Mouse (Mus musculus) MEL-GATA-1-ER (cell line): ENCODE measurements around the gene Stk35.
A peak's percentile ranks its signal among the peaks of the same experiment; 100 is the strongest.

Source experiments
- DNase-seq: peaks from one replicate; pipeline ENCODE4 v3.0.0-alpha.2; 2012; ENCODE audit warnings: low read depth; ENCODE audit errors: extremely low read depth

Gene Stk35

DNA sequence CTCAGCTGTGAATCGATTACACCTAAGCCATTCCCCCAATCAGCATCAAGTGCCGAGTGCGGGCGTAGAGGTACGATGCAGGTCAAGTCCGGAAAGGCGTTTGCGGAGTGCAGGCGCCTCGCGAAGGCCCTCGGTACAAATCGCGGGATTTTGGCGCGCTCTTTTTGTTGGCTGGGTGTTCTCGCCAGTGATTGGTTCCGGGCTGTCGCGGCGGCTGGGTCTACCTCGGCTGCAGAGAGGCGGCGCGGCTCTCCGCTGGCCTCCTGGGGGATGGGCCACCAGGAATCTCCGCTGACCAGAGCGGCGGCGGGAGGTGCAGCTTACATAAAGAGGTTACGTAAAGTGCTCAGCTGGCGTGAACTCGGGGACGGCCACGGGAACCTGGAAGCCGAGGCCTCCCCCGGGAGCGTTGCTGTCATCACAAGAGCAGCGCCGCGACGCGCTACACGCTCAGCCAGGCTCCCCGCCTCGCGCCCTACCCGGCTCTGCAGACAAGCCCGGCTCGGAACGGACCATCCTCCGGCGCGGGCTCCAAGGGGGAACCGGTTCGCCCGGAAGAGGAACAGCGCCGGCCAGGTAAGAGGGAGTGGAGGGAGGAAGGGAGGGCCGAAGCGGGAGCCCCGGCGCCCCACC lies at the start of gene Stk35:
Stk35 (plus strand) TSS at position 247 of the 633 bp plus-strand sequence.
- DNase-seq: peak; percentile 74

DNA sequence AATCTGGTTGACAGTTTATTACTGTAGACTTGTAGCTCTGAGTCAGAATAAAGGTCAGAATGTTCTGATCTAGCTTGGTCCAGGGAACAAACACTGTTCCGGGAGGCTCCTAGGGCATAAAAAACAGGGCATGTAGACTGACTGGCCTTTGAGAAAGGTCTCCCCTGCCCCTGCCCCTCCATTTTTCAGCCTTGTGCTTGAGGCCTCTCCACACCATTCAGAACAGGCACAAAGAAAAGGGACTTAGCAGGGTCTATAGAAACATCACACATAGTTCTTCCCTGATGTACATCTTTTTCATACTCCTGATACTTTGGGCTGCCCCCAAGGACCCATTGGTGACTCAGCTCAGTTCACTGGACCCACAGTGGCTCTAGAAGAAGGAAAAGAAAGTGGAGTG lies 18.3 kb upstream of the Stk35 start:
- no peak for DNase-seq

DNA sequence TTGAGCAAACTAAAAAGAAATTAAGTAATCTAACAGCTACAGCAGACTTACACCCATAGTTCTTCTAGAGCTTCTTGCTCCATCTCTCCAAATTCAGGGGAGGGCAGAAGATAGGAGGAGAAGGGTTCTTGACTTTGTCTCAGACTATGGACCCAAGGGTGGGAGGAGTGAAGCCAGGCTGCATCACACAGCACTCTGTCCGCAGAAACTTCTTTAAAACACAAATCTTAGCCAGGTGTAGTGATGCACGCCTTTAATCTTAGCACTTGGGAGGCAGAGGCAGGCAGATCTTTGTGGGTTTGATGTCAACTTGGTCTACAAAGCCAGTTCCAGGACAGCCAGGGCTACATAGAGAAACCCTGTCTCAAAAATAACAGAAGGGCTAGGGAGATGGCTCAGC lies 3.8 kb upstream of the Stk35 start:
- no peak for DNase-seq

DNA sequence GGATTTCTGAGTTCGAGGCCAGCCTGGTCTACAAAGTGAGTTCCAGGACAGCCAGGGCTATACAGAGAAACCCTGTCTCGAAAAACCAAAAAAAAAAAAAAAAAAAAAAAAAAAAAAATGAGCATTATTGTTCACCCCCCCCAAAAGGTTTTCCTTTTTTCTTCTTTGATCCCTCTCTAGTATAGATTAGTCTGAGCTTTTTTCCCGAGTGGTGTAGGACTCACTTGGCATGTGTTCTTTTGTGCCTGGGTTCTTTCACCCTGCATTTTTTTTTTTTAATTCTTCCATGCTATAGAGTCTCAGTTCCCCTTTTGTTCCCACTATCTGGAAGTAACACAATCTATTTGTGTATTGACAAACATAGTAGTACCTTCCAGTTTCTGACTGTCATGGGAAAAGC lies 2.6 kb upstream of the Stk35 start:
- DNase-seq: no peak

DNA sequence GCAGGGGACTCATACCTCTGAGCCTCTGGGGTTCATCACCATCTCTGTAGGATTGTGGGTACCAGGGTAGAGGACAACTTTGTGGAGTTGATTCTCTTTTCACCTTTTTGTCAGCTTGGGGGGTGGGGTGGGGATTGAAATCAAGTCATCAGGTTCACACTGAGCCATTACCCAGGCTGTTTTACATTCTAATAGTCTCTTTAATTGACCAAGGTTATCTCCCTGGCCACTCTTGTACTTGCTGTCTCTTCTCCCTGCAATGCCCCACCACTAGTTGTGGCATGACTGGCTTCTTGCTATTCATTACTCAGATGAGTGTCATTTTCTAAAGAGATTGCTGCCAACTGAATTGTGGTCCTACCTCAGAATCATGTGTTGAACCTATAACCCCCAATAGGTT lies 1.9 kb upstream of the Stk35 start:
- no peak for DNase-seq

DNA sequence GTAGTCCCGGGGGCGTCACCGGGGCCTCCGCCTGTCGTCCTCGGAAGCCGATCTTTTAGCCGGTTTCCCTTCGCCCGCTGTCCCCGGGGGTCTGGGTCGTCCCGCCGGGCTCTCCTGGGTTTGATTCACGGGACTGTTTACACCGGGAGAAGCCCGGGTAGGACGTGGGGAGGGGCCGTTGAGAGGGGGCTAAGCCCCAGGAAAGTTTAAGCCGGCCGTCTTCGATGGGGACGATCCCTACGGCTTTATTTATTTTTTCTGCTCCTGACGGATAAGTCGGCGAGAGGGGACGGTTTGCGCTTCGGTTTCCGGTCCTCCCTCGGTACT lies 550 bp downstream of the Stk35 start:
- DNase-seq: no peak

DNA sequence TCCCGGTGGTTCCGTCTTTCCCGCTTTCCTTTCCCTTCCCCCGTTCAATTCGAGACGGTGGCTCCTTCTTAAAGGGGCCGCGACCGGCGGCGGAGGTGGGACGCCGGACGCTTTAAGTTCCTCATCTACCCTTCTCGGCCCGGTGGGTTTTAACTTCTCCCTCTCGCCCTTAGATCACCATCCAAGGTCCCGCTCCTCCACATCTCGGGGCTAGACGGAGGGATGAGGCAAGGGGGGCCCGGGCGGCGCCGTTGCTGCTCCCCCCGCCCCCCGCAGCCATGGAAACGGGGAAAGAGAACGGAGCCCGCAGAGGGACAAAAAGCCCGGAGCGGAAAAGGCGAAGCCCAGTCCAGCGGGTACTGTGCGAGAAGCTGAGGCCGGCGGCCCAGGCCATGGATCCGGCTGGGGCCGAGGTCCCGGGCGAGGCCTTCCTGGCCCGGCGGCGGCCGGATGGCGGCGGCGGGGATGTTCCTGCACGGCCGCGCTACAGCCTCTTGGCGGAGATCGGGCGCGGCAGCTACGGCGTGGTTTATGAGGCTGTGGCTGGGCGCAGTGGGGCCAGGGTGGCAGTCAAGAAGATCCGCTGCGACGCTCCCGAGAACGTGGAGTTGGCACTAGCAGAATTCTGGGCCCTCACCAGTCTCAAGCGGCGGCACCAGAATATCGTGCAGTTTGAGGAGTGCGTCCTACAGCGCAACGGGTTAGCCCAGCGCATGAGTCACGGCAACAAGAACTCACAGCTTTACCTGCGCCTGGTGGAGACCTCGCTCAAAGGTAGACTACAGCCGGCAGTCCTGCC lies 1.1 kb downstream of the Stk35 start:
- DNase-seq: peak; percentile 63

DNA sequence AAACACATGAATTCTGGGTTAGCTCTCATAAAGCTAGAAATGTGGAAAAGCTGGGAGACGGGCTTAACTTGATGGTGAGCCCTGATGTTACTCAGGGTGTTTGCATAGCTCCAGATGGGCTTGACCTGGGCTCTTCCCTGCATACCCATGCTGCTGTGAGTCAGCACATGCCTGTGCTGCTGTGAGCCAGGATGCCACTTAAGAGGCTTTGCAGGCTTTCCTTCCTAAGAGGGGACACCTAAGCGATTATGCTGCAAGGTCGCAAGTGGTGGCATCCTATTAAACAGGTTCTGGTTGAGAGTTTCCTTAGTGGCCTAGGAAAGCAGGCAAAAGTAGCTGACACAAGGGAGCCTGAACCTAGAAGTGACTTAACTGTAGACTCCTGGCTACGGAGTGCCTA lies 5.2 kb downstream of the Stk35 start:
- DNase-seq: no peak

DNA sequence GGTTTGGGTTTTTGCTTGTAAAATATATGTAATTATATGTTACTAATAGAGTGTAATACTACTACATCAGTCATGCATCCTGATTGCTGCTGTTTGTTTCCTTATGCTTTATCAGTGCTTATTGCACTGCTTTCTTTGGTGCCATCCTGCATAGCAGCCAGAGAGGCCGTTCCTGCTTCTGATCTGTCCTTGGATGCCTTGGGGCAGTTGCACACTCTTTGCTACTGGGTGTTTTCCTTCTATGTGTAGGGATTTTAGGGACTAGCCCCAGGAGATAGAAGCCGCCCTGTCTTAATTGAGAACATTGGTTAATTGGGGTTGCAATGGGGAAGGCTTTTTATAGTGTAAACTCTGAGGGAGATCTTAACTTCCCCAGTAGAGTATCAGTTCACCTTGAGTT lies 6.2 kb downstream of the Stk35 start:
- no peak for DNase-seq

DNA sequence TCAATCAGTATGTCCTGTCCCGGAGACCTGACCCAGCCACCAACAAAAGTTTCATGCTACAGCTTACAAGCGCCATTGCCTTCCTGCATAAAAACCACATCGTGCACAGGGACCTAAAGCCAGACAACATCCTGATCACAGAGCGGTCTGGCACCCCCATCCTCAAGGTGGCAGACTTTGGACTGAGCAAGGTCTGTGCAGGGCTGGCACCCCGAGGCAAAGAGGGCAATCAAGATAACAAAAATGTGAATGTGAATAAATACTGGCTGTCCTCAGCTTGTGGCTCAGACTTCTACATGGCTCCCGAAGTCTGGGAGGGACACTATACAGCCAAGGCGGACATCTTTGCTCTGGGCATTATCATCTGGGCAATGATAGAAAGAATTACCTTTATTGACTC lies 10.2 kb downstream of the Stk35 start:
- DNase-seq: no peak

DNA sequence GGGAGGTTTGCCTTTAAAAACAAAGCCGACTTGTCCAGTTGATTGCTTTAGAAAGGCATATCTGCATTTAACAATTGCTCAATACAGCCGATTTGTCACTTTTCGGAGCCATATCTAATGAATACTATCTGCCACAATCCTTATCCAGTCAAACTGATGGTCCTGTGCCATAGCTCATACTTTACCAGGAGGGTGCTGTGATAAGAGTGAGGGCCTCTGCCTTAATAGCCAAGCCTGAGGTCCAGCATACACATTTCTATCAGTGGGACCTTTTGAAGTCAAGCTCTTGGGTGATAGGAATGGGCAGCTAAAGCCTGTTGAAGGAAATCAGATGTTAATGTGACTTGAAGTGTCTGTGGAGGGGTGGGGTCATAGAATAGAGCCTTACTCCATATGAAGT lies 13.7 kb downstream of the Stk35 start:
- no peak for DNase-seq

DNA sequence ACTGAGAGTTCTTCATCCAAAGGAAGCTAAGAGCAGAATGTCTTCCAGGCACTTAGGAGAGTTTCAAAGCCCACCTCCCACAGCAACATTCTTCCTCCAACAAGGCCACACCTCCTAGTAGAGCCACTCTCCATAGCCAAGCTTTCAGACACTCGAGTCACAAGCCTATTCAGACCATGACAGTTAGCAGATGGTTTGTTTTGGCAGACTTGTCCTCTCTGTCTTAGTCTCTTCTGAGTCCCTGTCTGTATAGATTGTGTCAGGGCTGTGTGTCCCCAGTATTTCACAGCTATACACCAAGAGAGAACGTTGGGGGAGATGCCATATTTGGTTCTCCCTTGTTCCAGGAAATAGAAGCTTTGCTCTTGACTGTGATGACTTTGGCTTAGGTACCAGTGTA lies 14.8 kb downstream of the Stk35 start:
- DNase-seq: no peak

DNA sequence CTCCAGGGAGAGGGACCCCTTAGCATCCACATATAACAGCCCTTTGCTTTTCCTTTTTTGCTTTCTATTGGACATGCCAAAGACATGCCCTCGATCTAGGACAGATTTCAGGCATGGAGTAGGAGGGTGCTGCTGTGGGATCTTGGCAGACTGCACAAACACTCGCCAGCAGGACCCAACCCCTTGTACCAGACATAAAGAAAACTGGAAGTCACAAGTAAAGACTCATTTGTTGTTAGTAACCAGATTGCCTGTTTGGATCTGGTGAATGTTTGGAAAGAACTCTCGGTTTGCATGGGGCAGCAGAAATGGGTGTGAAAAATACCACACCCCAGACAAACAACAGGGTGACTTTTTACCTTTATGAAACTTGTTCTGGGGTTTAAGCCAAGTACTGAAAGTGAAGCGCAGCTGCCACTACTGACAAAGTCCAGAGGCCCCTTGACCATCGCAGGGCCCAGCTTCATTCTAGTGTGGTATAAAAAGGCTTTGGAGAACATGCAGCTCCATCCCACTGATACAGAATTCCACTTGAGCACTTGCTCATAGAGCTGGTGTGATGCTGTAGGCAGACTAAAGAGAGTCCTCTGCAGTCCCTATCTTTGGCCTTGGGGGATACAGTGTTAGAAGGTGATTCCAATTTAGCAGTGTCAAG lies 17.4 kb downstream of the Stk35 start:
- DNase-seq: no peak

DNA sequence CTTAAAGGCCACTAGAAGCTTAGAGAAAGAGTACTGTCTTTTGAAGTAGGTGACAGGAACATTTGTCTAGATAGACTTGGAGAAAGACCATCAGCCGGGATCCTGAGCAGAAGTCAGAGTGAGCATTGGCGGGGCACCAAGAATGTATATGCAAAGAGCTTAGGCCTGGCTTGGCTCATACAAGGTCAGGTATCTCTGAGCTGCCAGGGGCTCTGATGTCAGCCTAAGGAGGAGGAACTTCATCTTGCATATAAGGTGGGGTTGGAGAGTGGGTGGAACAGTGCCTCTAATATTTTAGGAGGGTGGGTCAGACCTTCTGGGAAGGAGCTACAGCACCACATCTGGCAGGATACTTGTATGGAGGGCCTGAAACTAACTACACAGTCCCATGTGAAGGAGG lies 18.6 kb downstream of the Stk35 start:
- DNase-seq: no peak

DNA sequence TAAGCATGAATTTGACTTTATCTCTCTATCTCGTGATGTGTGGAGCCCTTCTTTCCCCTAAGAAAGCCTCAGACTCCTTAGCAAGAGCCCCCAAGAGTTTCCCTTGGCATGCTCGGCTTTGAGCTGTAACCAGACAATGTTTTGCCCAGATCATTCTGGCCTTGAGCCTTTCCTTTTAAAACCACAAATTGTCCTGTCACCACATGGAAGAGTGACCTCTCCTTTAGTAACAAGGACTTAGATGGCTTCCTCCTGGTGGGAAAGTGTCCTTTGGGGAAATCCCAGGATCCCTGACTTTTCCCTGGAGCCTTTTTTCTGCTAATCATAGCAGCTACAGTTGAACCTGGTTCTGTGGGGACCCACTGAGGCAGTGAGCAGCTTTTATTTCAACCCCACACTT lies 19.2 kb downstream of the Stk35 start:
- DNase-seq: no peak

DNA sequence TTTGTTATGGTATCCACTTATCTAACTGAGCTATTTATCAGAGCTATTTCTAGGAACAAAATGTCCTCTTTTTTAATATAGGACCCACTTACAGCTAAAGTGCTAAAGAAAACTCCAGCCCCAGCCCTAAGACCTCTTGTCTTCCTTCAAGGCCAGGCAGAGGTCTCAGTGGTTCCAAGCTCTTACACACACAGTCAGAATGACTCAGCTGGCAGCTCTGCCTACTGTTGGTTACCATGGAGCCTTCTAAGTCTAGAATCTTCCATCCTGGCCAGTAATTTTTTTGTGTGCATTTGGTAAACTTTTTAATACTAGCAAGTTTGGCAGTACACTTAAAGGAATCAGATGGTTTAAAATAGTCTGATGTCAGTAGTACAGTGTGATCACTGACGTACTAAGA lies 19.6 kb downstream of the Stk35 start:
- DNase-seq: no peak

DNA sequence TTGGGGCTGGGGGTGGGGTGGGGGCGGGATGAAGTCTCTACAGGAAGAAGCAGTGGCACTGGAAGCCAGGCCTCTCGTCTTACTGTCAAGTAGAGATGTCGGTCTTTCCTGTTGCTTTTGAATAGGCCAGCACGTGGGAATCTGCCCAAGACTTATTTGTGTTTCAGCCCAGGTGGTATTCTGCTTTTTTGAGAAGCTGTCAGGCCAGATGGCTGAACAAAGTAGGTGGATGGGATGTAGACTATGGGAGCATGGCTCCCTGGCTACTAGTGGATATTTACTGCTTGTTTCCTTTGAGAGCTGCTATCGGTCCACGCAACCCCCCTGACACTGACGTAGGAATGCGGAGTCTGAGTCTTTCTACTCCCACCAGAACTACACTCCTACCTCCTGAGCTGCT lies 20.7 kb downstream of the Stk35 start:
- DNase-seq: no peak

DNA sequence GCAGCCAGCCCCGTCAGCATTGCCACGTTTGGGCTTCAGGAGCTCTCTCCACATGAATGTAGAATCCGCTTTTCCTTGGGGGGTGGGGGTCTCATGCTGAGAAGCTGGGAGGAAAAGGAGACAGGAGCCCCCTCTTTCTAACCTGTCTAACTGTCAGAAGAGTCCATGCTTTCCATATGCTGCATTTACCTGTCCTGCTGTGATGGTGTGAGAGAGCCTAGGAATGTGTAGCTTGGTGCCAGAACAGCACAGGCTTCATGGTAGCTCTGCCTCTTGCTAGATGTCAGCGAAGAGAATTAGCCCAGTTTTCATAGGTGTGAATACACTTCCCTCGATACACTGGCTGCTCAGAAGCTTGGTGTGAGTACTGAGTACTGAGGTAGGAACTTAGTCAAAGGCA lies 21.3 kb downstream of the Stk35 start:
- no peak for DNase-seq

DNA sequence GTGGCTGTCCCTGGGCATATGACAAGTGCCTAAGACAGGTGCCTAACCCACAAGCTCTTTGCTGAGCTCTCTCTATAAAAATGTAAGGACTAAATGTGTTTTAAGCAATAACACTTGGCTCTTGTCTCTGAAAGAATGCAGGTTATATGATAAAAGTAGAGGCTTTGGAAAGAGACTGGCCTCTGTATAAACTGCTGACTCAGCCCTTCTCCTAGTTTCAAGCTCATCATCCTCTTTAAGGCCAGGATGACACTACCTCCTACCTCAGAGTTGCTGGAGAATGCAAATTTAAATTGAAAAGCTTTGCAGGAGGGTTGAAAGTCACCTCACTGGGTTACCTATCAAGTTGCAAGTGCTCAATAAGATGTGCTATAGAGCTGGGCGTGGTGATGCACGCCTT lies 23.0 kb downstream of the Stk35 start:
- no peak for DNase-seq

DNA sequence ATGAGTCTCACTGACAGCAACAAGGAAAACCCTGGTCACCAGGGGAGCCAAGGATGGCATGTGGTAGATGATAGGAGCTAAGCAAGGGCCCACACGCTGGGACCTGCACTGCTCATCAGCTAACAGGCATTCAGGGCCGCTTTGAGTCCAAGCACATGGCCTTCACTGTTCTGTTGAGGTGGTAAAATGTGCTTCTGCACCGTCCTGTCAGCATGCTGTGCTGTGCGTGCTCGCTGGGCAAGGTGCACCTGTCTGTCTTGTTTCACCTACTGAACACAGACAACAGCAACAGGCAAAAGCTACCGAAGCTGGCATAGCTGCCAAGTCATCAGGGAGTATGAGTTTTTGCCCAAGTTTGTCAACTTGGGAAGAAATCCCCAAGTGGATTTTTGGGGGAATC lies 23.9 kb downstream of the Stk35 start:
- no peak for DNase-seq

DNA sequence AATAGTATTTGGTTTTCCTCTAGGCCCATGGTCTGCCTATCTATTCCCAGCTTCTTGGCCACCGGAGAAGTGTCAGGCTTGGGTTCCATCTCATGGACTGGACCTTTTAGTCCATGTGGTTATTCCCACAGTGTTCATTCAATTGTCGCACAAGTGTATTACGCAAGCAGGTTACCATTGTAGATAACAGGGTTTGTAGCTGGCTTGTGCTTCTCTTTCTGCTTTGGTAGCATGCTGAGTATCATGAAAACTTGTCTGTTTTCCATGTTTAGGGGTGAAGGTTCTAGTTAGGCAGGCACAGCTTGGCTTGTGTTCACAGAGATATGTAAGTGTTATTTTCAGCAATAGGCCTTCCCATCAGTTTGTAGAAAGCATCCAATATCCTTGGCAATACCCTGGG lies 25.8 kb downstream of the Stk35 start:
- no peak for DNase-seq

DNA sequence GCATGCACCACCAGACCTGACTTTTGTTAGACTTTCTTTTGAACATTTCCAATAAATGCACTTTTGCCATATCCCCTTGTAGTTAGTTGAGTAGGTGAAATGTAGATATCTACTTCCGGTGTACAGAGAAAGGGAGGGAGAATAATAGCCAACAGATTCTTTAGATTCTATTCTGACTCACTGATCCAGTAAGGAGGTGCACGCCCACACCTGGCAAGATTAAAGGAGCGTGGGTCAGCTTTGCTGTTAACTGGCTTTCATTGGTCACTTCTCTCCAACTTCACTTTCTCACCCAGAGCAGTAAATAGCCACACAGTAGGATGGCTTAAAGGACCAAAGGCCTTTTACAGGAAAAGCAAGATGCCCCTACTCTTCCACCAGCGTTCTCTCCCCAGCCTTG lies 32.7 kb downstream of the Stk35 start:
- no peak for DNase-seq

DNA sequence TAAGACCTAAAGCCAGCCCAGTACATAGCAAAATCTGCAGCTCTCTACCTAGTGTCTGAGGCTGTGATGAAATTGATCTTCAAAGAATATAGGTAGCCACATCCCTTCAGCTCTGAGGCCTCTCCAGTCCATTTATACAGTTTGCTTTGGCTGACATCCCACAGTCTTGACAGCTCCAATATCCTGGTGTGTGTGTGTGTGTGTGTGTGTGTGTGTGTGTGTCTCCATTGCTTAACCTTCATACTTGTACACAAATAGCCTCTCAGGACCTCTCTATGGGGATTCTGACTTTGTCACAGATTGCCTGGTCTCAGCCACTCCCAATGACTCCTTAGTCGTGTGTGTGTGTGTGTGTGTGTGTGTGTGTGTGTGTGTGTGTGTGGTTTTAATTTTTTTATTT lies 33.9 kb downstream of the Stk35 start:
- DNase-seq: no peak
